8 mouse cellular contexts compared by ENCODE assay signal in the genomic region with DNA sequence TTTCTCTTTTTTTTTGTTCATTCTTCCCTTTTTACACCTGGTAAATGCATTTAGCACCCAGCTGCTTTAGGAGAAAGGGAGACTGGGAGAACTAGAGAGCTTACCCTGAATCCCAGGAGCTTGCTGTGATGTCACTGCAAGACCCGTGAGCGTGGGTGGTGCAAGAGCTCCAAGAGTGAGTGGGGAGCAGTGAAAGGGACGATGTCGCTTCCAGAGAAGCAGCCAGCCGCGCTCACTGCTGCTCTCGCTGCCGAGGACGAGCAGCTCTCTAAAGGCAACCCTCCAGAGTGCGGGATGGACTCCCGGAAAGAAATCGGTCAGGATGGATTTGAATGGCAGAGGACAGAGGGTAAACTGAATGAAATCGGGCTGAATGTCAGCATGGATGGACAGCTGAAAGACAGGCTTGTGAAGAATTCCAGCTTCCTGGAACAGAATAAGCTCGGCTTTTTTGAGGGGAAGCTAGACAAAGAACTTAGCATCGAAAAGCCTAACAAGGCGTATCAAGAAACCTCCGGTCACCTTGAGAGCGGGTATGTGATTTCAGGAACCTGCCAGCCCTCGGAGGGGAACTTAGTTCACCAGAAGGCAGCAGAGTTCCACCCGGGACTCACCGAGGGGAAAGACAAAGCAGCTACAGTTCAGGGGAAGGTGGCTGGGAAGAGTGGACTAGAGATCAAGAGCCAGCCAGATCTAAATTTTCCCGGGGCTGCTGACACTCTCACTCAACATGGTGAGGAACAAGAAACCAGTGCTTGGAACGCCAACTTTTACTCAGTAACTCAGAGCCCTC.
DNase-seq lines count a peak whose midpoint lies in the region; ATAC-seq and TF ChIP-seq lines count a peak whose summit lies in the region.

No protein-coding gene starts in this region.

- intact Hi-C loops in heart, adult 2 months (cut with DNase I), result loop anchor here (2.0 kb wide), 1 partner anchor 19 kb away; no protein-coding TSS in a partner anchor
- intact Hi-C loops in heart, postnatal 36 days (cut with DNase I), result no loop called here

- H3K9me3 ChIP-seq in forebrain, embryonic 11.5 days (ENCODE audit: control insufficient read depth, low read length), result no peaks in the 10 kb centered on the region
- H3K9me3 ChIP-seq in hindbrain, embryonic 14.5 days (ENCODE audit: control insufficient read depth, low read length), result no peaks in the 10 kb centered on the region
- H3K9me3 ChIP-seq in midbrain, embryonic 12.5 days, result no peaks in the 10 kb centered on the region

- no peak for TF ChIP-seq CTCF in heart, adult 2 months (IDR thresholded peaks at IDR 0.05)

- no peak overlapping the region for H3K9ac ChIP-seq in heart, adult 2 months (ENCODE audit: low read depth, low read length)
- H3K9ac ChIP-seq in forebrain, embryonic 11.5 days (ENCODE audit: low read length), result peak overlapping the region; percentile 43
- peak overlapping the region; percentile 77 for H3K9ac ChIP-seq in hindbrain, embryonic 14.5 days
- peak overlapping the region; percentile 39 for H3K9ac ChIP-seq in midbrain, embryonic 12.5 days (replicated peaks)

- H3K4me3 ChIP-seq in heart, adult 2 months, result no peak overlapping the region
- H3K4me3 ChIP-seq in forebrain, embryonic 11.5 days (ENCODE audit: low read depth, low read length), result peak overlapping the region; percentile 15
- peak overlapping the region; percentile 45 for H3K4me3 ChIP-seq in hindbrain, embryonic 14.5 days (replicated peaks; ENCODE audit: low read length)
- peak overlapping the region; percentile 34 for H3K4me3 ChIP-seq in midbrain, embryonic 12.5 days

- WGBS in heart, adult 2 months, result 53% methylated on average over 23 of the region's 23 CpGs
- 10% methylated on average over 23 of the region's 23 CpGs for WGBS in forebrain, embryonic 11.5 days
- 8% methylated on average over 23 of the region's 23 CpGs for WGBS in hindbrain, embryonic 14.5 days
- WGBS in midbrain, embryonic 12.5 days, result 16% methylated on average over 23 of the region's 23 CpGs

- no peak for ATAC-seq in forebrain, embryonic 11.5 days (replicated peaks; ENCODE audit: low FRiP score)
- ATAC-seq in hindbrain, embryonic 14.5 days (ENCODE audit: low FRiP score), result no peak
- ATAC-seq in midbrain, embryonic 12.5 days (ENCODE audit: low FRiP score, low read depth), result no peak
- ATAC-seq in megakaryocyte-erythroid progenitor cell, adult 5-6 weeks (replicated peaks; ENCODE audit: low FRiP score, low TSS enrichment, poor library complexity, severe bottlenecking), result no peak

- no peaks in the 10 kb centered on the region for H3K79me2 ChIP-seq in heart, adult 2 months (replicated peaks; ENCODE audit: control insufficient read depth, insufficient read depth, low read length)

- peak overlapping the region; percentile 34 for H3K4me2 ChIP-seq in forebrain, embryonic 11.5 days (ENCODE audit: low read depth, low read length, severe bottlenecking)
- H3K4me2 ChIP-seq in hindbrain, embryonic 14.5 days (replicated peaks), result peak overlapping the region; percentile 65
- peak overlapping the region; percentile 48 for H3K4me2 ChIP-seq in midbrain, embryonic 12.5 days (replicated peaks)

- no peak for TF ChIP-seq POLR2A in heart, adult 2 months (IDR thresholded peaks at IDR 0.05; ENCODE audit: insufficient read depth, low read depth, low read length)

- H3K27ac ChIP-seq in heart, adult 2 months, result peak overlapping the region; percentile 64
- peak overlapping the region; percentile 58; the same call in 1 of the 2 replicates for H3K27ac ChIP-seq in forebrain, embryonic 11.5 days (ENCODE audit: low read depth, low read length)
- peak overlapping the region; percentile 94 for H3K27ac ChIP-seq in hindbrain, embryonic 14.5 days
- peak overlapping the region; percentile 87 for H3K27ac ChIP-seq in midbrain, embryonic 12.5 days (replicated peaks)

- H3K4me1 ChIP-seq in heart, adult 2 months (ENCODE audit: control insufficient read depth, insufficient read depth, low read length), result peaks cover 11% of the 10 kb centered on the region
- peaks cover 21% of the 10 kb centered on the region; the same call in 1 of the 2 replicates for H3K4me1 ChIP-seq in forebrain, embryonic 11.5 days (replicated peaks; ENCODE audit: control insufficient read depth, insufficient read depth, low read length)
- H3K4me1 ChIP-seq in hindbrain, embryonic 14.5 days (replicated peaks; ENCODE audit: control insufficient read depth, insufficient read depth, low read length), result peaks cover 58% of the 10 kb centered on the region
- peaks cover 65% of the 10 kb centered on the region for H3K4me1 ChIP-seq in midbrain, embryonic 12.5 days

- peaks cover 3% of the 10 kb centered on the region; the same call in 1 of the 2 replicates for H3K36me3 ChIP-seq in heart, adult 2 months (ENCODE audit: control insufficient read depth, insufficient read depth, low read length)
- H3K36me3 ChIP-seq in forebrain, embryonic 11.5 days (ENCODE audit: control insufficient read depth, insufficient read depth, low read length), result no peaks in the 10 kb centered on the region
- H3K36me3 ChIP-seq in hindbrain, embryonic 14.5 days (replicated peaks; ENCODE audit: control insufficient read depth, insufficient read depth), result no peaks in the 10 kb centered on the region
- H3K36me3 ChIP-seq in midbrain, embryonic 12.5 days, result no peaks in the 10 kb centered on the region

- no peaks in the 10 kb centered on the region for H3K27me3 ChIP-seq in heart, adult 2 months (ENCODE audit: control insufficient read depth, insufficient read depth, low read length)
- H3K27me3 ChIP-seq in forebrain, embryonic 11.5 days (ENCODE audit: control insufficient read depth, insufficient read depth, low read length), result no peaks in the 10 kb centered on the region
- H3K27me3 ChIP-seq in hindbrain, embryonic 14.5 days (ENCODE audit: control insufficient read depth, insufficient read depth, low read length), result no peaks in the 10 kb centered on the region
- no peaks in the 10 kb centered on the region for H3K27me3 ChIP-seq in midbrain, embryonic 12.5 days

- no peak for DNase-seq in heart, adult 2 months
- no peak for DNase-seq in heart, postnatal 36 days
- DNase-seq in forebrain, embryonic 11.5 days (ENCODE audit: low spot score), result peak; percentile 63
- DNase-seq in hindbrain, embryonic 14.5 days (ENCODE audit: low spot score), result peak; percentile 74
- no peak for DNase-seq in adrenal gland, postnatal 36 days
- DNase-seq in adrenal gland, postnatal 4 days (ENCODE audit: low spot score in 2 of 2), result no peak

- no peak for TF ChIP-seq EP300 in heart, adult 2 months (IDR thresholded peaks at IDR 0.05; ENCODE audit: insufficient read depth, low read depth, low read length)

Comparison
In these comparisons a context has a peak if more than half of its experiments do, and no peak if none do; other contexts are left out.
1. DNase-seq: peak in forebrain, embryonic 11.5 days (single experiment) and hindbrain, embryonic 14.5 days (single experiment); none in heart, adult 2 months (0 of 2), heart, postnatal 36 days (0 of 2), adrenal gland, postnatal 36 days (0 of 2) and adrenal gland, postnatal 4 days (0 of 2).
2. Peak in every context shown above with its lines, with median percentiles within 50 percentile points of each other: H3K27ac ChIP-seq and H3K4me2 ChIP-seq.